Mouse (Mus musculus) cerebellum, postnatal 4 days (tissue): Measurements from ENCODE around the gene Galr3.
"Not testable (repeated sequence)": the region's sequence is repeated elsewhere in the genome, so short reads cannot be mapped to it uniquely, and the experiment has no call there.

Experiments
- DNase-seq, 2 experiments: peaks; one replicate each; pipeline ENCODE4 v3.0.0; 2022; ENCODE audit warnings: low spot score in 2 of 2, mixed read lengths in 1 of 2

Gene Galr3

DNA sequence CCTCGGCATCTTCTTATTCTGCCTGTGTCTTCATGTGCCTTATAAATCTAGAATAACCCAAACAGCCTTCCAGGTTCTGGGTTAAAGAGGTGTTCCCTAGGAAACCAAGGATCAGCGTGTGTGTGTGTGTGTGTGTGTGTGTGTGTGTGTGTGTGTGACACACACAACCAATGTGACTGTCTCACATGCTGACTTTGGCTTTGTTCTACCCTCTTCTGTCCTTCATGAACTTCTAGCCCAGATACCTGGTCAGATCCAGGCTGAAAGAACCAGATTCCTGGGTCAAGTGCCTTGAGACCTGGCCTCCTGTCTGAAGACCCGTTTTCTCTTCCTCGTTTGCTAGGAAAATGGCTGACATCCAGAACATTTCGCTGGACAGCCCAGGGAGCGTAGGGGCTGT, at the start of gene Galr3:
Gene Galr3 (plus strand): TSS at position 301 of the 400 bp plus-strand sequence.
- no peak for DNase-seq

DNA sequence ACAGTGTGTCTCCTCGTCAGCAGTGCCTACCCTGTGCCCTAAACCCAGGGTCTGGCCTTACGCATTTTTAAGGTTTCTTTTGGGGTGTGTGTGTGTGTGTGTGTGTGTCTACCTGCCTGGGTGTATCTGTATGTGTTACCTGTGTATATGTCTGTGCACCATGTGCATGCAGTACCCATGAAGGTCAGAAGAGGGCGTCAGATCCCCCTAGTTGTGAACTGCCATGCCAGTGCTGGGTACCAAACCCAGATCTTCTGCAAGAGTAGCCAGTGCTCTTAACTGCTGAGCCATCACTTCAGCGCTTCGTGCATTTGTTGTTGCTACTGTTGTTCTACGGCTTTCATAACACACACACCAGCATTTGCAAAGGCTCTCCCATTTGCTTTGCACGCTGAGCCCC, 49.5 kb upstream of the Galr3 start:
- no peak for DNase-seq

DNA sequence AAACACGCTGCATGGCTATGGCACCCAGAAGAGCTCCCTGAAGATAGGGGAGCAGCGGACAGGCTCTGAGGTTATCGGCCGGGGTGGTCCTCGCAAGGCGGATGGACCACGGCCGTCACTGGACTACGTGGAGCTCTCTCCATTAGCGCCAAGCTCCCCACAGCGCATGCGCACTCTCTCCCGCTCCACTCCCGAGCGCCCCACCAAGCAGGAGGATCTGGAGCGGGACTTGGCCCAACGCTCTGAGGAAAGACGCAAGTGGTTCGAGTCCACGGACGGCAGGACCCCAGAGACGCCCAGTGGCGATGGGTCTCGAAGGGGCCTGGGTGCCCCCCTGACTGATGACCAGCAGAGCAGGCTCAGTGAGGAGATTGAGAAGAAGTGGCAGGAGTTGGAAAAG, 48.8 kb upstream of the Galr3 start:
- no peak for DNase-seq

DNA sequence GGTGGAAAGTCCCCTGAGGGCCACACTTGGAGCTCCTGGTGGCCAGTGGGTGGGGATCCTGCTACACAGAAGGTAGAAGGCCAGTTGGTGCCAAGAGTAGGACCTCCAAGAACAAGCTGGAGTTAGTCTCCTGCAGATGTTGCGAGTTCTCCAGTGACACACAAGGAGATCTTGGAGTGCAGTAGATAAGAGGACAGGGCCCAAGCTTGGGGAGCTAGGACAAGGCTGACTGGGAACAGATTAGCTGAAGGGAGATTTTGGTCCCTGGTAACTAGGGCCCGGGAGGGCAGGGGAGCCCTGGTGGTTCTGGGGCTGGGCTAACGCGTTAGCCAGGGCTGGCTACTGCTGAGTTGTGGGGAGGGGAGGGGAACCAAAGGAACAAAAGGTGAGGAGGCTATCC, 45.8 kb upstream of the Galr3 start:
- DNase-seq = no peak

DNA sequence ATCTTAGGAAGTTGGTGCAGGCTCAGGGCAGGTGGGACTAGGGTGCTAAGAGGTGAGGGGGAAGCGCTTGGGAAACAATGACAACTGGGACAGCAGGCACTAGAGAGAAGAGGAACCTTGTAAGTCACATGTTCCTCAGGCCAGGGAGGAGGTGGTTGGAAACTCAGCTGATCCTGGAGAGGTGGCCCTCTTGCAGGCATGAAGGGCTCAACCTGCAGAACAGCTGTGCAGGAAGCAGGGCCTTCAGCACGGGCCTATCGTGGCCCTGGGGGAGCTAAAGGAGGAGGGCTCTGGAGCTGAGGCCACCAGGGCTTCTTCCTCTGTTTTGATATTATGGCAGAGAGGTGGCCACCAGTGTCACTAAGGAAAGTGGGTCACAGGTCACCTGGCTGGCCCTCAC, 45.0 kb upstream of the Galr3 start:
- no peak for DNase-seq

DNA sequence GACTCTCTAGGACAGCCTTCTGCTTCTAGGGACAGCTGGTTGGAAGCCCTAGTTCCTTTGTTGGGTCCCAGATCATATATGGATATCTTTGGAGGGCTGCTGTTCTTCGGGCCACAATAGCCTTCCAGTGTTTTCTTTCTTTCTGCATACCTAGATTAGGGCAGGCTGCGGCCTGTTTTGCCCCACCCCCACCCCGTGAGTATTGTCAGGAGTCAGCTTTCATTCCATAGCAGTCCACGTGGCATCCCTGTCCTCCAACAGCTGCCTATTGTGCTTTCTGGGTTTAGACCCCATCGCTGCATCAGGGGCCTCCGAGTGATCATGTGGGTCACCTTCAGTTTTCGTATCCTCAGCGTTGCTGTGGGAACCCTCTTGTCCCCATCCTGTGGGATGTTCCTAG, 43.3 kb upstream of the Galr3 start:
- DNase-seq = no peak

DNA sequence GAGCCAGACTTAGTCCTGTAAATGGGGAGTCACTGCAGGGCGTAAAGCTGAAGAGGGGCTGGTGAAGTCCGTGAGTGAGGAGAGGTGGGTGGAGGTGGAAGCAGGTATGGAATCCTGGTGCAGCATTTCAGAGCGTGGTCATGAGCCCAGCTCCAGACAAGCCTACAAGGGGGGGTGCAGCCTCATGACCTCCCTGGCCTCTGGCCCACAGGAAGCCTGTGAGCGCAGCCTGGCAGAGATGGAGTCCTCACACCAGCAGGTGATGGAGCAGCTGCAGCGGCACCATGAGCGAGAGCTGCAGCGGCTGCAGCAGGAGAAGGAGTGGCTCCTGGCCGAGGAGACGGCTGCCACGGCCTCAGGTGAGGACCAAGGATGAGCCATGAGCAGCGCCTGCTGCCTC, 42.1 kb upstream of the Galr3 start:
- no peak for DNase-seq

DNA sequence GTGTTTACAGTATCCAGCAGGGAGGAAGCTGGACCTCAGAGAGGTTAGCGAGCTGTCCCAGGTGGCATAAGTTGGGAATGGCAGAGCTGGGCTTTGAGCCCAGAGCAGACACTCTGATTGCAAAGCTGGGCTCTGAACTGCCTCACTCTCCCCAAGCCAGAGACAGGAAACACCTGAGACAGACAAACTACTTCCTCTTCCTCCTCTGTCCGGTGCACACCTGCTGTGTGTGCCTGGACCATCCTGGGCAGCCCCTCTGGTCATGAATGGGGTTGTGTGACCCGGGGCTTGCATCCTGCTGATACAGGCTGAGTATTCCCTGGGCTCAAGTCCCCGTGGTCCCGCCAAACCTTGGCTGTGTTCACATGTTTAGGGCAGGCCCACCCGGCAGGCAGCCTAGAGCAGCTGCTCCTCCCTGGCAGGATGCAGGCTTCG, 41.3 kb upstream of the Galr3 start:
- DNase-seq = peak in 1 of 2 experiments; percentile 39

DNA sequence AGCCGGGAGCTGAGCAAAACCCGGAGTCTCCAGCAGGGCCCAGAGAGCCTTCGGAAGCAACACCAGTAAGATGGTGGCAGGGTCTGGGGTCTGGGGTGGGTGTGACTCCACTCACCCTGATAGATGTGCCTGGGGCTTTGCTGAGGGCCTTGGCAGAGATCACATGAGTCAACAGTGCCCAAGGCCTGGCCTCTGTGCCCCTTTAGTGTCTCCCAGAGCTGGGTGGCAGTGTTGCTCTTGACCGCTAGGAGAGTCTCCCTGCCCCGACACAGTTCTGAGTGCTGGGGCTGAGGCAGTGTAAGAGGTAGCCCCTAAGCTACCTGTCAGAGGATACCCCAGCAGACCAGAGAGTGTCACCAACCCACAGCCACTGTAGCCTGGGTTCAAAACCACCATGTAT, 40.1 kb upstream of the Galr3 start:
- no peak for DNase-seq

DNA sequence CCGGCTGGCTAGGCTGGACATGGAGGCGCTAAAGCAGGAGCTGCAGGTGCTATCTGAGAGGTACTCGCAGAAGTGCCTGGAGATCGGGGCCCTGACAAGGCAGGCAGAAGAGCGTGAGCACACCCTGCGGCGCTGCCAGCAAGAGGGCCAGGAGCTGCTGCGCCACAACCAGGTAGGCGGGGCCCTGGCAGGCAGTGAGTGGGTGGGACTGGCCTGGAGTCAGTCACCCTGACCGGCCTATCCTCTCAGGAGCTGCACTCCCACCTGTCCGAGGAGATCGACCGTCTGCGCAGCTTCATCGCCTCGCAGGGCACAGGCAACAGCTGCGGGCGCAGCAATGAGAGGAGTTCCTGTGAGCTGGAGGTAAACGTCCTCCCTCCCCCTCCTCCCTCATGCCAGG, 39.6 kb upstream of the Galr3 start:
- no peak for DNase-seq

DNA sequence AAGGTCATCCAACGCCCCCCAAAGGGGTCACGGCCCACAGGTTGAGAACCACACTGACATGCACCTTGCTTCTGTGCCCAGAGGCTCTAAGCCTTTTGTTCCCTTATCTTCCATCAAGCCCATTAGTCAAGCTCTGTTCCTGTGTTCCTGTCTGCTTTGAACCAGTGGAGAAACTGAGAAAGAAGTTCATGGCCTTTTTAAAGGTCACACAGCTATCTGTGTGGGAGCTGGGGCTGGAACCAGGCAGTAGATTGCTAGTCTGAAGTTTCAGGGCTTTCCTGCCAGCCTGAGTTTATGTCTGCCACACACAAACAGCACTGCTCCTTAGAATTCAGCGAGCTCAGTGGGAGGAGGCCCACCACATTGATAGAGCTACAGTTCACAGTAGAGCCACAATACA, 38.6 kb upstream of the Galr3 start:
- no peak for DNase-seq

DNA sequence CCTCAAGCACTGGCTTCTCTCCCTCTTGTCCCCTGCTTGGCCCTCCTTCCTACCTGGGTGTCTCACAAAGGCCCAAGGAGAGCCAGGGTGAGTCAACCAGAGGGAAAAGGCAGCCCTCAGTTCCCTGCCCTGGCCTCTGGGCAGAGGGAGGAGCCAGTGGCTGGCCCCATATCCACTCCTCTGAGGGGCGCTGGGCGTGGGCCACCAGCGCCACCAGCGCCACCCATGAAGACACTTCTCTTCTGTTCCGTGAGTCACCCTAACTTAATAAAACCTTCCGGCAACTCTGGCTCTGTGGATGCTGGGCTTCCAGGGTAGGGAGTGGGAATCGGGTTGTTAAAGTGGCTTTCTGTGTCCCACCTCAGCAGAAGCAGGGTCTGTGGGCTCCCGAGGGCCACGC, 36.1 kb upstream of the Galr3 start:
- no peak for DNase-seq

DNA sequence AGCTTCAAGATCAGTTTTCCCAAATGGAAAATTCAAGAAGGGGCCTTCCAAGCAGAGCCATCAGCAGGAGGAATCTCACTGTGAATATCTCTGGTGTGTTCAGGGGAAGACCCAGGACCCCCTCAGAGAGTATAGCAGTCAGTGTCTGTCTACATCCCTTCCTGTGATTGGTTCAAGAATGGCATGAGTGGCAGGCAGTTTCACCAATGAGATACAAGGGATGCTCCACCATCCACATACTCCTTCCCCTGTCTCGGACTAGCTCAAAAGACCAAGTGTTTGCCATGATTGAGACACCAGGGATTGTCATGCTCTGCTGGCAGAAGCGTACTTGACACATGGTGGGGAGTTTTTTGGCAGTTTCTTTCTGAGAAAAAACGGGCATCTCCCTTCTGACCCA, 35.0 kb upstream of the Galr3 start:
- no peak for DNase-seq

DNA sequence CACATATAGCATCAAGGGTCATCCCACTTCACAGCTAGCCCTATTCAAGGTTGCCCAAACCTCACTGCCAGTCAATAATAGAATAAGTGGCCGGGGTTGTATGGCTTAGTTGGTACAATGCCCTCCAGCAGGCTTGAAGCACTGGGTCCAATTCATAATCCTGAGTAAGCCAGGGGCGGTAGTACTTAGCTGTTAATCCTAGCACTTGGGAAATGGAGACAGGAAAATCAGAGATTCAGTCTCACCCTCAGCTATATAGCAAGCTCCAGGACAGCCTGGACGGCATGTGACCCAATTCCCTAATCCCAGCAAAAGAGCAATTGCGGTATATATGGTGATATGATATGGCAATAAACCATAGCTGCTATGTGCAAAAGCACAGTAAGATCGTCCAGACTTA, 34.6 kb upstream of the Galr3 start:
- DNase-seq = no peak

DNA sequence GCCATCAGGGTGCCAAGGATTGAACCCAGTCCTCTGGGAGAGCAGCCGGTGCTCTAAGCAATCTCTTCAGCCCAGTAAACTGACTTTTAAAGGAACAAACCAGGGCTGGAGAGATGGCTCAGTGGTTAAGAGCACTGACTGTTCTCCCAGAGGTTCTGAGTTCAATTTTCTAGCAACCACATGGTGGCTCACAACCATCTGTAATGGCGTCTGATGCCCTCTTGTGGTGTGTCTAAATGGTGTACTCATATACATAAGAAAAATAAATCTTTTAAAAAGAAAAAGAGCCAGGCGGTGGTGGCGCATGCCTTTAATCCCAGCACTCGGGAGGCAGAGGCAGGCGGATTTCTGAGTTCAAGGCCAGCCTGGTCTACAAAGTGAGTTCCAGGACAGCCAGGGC, 33.8 kb upstream of the Galr3 start:
- DNase-seq = not testable (repeated sequence)

DNA sequence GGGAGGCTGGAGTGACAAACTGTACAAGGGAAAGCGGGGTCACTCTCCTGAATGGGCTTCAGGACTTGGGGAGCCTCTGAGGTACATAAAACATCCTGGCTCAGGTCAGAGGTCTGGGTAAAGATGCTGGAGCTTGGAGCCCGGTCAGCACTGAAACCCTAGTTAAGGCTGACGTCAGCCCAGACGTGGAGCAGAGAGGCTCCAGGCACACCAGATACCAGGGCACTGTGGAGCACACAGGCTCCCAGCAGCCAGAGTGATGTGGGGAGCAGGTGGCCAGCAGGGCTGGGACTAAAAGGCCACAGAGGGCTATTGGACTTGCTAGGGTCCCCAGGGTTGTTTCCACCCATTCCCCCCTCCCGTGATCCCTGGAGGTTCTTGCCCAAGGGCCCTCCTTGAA, 32.0 kb upstream of the Galr3 start:
- no peak for DNase-seq

DNA sequence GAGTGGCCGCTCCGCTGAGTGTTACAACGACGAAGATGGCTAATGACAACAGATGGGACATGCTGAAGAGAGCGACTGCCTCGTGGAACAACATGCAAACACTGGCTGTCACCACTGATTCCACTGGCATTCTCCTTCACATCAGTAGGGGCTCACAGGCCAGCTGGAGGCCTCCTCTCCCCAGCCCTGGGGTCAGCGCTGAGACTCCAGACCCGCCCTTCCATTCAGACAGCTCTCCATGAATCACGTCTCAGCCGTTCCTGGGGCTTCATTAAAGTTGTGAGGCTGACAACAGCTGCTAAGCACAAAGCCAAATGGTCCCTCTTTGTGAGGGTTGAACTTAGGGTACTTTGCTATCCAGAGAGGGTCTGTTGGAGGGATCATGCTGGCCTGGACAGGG, 30.1 kb upstream of the Galr3 start:
- DNase-seq = no peak

DNA sequence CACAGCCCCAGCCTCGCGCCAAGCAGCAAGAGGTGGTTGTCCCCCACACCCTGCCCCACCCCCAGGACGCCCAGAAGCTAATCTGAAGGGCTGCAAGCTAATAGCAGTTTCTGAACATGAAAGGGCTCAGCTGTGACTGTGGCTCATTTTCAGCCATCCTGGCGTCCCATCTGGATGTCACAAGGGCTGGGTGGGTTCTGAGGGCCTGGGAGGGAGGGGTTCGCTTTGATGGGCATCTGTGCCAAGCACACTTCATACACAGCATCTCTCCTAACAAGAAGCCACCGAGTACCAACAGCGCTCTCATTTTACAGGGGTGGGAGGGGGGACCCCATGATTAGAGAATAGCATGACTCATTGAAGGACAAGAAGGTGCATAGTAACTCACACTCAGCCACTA, 28.3 kb upstream of the Galr3 start:
- peak in 1 of 2 experiments; percentile 53 for DNase-seq

DNA sequence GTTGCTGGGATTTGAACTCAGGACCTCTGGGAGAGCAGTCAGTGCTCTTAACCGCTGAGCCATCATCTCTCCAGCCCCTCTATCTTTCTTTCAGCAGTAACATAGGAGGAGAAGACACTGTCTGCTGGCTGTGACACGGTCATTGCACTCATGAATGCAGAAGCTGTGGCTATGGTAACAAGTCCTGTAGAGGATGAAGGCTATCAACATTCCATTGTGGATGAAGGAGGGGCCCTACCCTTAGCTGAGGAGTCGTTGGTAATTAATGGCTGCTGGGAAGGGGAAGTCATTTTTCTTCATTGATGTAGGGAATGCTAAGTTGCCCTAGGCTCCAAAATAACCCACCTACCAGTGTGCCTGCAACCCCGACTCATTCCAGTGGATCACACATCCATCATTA, 23.5 kb upstream of the Galr3 start:
- no peak for DNase-seq

DNA sequence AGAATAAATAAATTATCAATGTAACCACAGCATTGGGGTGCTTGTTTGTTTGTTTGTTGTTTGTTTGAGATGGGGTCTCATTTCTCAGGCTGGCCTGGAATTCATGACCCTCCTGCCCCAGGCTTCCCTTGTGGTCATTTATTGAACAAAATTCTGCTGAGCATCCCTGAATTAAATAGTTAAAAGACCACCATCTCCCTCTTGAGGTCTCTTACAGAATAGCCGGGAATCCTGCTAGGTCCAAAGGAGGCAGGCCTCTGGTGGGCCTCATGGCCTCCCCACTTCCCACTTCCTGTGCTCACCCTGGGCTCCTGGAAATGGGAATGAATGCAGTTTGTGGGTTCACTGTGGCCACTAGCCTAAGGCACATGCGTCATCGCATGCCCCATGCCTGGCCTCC, 22.8 kb upstream of the Galr3 start:
- DNase-seq = no peak

DNA sequence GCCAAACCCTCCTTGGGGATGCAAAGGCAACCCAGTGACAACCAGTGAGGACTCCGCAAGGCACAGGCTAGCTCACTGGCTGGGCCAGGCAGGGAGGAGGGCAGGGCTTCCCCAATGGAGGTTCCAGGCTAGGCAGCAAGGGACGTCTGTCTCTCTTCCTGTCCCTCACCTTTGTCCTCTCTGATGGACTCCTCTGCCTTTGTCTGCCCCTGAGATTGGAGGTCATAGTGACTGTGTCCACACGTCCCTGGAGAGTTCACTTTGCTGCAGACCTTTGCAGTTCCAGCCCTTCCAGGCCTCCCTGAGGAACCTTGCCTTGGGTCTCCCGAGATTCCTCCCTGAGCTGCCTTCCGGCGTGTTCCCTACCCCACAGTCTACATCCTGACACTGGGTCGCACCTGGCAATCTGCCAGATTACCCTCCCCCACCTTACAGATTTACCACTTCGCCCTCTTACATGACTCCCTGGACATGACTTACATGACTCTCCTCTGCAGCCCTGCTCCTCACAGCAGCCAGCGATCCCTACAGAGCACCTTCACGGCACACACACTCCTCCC, 18.9 kb upstream of the Galr3 start:
- DNase-seq = no peak

DNA sequence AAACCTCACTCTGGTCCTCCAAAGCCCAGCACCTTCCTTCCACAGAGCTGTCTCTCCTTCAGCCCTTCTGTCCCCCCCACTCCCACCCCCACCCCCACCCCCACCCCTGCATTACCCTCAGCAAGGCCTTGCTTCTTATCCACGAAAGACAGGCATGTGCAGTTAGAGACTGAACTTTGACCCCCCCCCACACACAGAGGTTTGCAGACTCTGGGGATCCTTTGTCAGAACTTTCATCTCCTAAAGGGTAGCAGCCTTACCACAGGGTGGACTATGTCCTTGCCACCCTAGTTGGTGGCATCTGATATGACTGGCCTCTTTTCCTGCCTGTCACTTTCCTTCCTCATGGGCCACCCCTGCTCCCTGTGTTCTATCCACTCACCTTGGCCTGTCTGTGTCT, 18.3 kb upstream of the Galr3 start:
- no peak for DNase-seq

DNA sequence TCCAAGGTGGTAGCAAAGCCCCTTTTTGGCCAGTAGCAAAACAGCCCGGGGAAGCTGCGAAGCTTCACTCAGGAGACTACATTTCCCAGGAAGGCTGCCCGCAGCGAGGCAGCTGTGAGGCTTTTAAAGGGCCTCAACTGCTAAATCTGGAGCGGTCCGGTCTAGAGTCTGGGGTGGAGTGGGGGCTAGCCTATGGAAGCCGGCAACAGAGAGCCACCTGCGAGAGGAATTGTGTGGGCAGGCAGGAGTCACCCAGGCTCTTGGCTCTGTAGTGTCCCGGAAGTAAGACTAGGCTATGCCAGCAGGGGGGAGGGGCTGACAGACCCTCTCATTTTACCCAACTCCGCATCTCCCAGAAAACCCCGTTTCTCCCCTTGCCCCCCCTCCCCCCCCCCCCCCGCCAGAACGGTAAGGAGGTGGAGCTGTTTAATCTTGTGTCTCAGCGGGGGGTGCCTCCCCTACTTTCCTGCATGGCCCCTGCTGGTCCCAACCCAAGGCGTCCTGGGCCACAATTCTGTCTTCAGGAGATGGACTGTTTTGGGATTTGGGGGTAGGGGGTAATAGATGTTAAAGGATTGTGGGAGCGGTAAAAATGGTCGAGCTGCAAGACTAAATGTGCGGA, 15.9 kb upstream of the Galr3 start:
- DNase-seq = no peak
